Mouse (Mus musculus): Measurements from ENCODE around the gene Opa1. TPM values are rescaled to one million over a fixed set of nuclear protein-coding genes. Genes with fewer than 3 reads are reported as not detected.

The Opa1 gene
- polyA plus RNA-seq, 1 experiment from 2014 or later = 28.9 TPM

DNA sequence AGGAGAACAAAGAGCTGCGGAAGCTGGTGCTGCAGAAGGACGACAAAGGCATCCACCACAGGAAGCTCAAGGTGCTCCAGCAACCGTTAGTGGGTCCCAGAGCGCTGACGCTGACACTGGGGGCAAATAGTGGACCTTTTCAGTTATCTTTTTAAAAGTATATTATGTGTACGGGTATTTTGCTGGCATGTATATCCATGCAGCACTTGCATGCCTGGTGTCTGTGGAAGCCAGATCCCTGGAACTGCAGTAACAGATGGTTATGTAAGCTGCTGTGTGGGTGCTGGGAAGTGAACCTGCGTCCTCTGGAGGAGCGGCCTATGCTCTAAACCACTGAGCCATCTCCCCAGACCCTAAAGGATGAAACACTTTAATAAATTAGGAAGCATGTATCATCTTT, 26.4 kb downstream of the Opa1 start:
- WGBS (ENCODE audit: missing documents) = 96% methylated on average over 6 of the region's 8 CpGs
- H3K36me3 ChIP-seq (ENCODE audit: inconsistent target) = peaks cover 60% of the 10 kb centered on the region
- H3K79me2 ChIP-seq (ENCODE audit: inconsistent target) = no peaks in the 10 kb centered on the region
- no peak overlapping the region for H3K4me3 ChIP-seq (ENCODE audit: inconsistent target)
- no peak overlapping the region for H3K27ac ChIP-seq

- Histone ChIP-seq H3K27ac (no peak overlapping the region), H3K4me3 (ENCODE audit: inconsistent target) (no peak overlapping the region), H3K36me3 (ENCODE audit: inconsistent target) (peaks cover 76% of the 10 kb centered on the region), H3K79me2 (ENCODE audit: inconsistent target) (no peaks in the 10 kb centered on the region)
- 91% methylated on average over 7 of the region's 7 CpGs for WGBS (ENCODE audit: missing documents)
Observed at GRCm38 (mm10) chr16:29607131-29607530, 28.0 kb downstream of the Opa1 start.

GRCm38 (mm10) chr16:29614762-29615161, 35.6 kb downstream of the Opa1 start:
- H3K4me3 ChIP-seq (ENCODE audit: inconsistent target) = no peak overlapping the region
- no peak overlapping the region for H3K27ac ChIP-seq
- peaks cover 93% of the 10 kb centered on the region for H3K36me3 ChIP-seq (ENCODE audit: inconsistent target)
- H3K79me2 ChIP-seq (ENCODE audit: inconsistent target) = no peaks in the 10 kb centered on the region
- WGBS (ENCODE audit: missing documents) = 95% methylated on average over 9 of the region's 9 CpGs

DNA sequence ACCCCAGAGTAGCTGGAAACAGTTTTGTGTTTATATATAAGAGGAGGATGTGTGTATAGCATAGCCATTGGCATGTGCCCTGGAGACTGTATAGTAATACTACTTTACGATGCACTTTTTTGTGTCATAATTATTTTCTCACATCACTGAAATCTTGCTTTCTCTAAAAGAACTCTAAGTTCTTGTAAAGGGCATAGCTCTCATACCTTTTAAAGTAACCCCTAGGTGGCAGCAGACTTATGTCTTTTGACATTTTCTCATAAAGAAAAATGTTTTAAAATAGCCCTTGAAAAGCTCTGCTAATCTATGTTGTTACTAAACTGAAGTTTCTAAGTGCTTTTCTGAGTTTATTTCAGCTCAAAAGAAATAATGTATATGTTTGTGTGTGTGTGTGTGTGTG, 49.9 kb downstream of the Opa1 start:
- H3K79me2 ChIP-seq (ENCODE audit: inconsistent target) = no peaks in the 10 kb centered on the region
- H3K36me3 ChIP-seq (ENCODE audit: inconsistent target) = peaks cover 81% of the 10 kb centered on the region
- no peak overlapping the region for H3K27ac ChIP-seq
- 100% methylated on average over 1 of the region's 1 CpGs for WGBS (ENCODE audit: missing documents)
- H3K4me3 ChIP-seq (ENCODE audit: inconsistent target) = no peak overlapping the region

DNA sequence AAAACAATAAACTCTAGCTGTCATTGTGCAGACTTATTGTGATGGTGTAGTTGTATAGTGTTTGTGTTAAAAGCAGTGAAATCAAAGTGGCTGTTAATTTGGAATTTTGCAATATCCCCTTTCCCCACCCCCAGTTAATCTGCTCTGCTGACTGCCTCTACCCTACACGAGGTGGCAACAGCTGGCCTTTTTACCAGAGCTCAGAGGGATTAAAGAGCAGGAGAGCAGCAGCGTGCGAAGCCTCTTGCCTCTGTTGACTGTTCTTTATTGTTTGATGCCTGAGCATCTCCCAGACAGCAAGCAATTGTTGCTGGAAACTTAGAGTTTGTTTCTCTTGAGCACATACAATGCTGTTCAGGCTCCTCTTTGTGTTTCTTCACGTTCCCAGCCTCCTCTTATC, 56.6 kb downstream of the Opa1 start:
- Histone ChIP-seq H3K79me2 (ENCODE audit: inconsistent target) (no peaks in the 10 kb centered on the region), H3K36me3 (ENCODE audit: inconsistent target) (peaks cover 79% of the 10 kb centered on the region), H3K27ac (no peak overlapping the region), H3K4me3 (ENCODE audit: inconsistent target) (no peak overlapping the region)
- WGBS (ENCODE audit: missing documents) = 75% methylated on average over 4 of the region's 4 CpGs

DNA sequence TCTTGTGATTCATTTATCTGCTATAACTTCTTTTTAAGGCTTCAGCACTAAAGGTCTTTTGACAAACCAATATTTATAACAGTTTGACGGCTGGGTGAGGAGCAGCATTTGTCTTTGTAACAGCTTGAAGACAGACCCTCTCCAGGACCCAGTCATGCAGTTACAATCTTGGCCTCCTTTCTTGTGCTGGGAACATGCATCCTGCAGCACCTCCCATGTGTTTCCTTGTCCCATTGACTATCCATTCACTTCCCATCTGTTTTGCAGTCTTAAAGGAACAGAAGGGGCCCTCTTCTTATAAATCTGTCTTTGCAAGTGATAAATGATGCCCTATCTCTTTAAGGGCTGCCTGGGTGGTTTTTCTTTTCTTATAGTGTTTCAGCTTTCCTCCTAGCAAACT, 63.2 kb downstream of the Opa1 start:
- H3K79me2 ChIP-seq (ENCODE audit: inconsistent target) = no peaks in the 10 kb centered on the region
- 88% methylated on average over 1 of the region's 1 CpGs for WGBS (ENCODE audit: missing documents)

GRCm38 (mm10) chr16:29644871-29645270, 65.7 kb downstream of the Opa1 start:
- WGBS (ENCODE audit: missing documents) = 100% methylated on average over 3 of the region's 3 CpGs
- Histone ChIP-seq H3K36me3 (ENCODE audit: inconsistent target) (peaks cover 42% of the 10 kb centered on the region), H3K4me3 (ENCODE audit: inconsistent target) (no peak overlapping the region), H3K79me2 (ENCODE audit: inconsistent target) (no peaks in the 10 kb centered on the region), H3K27ac (no peak overlapping the region)

More for the DNA sequence above, 63.2 kb downstream of the Opa1 start:
- H3K4me3 ChIP-seq (ENCODE audit: inconsistent target) = no peak overlapping the region
- no peak overlapping the region for H3K27ac ChIP-seq
- H3K36me3 ChIP-seq (ENCODE audit: inconsistent target) = peaks cover 43% of the 10 kb centered on the region

GRCm38 (mm10) chr16:29646202-29646601, 67.1 kb downstream of the Opa1 start:
- Histone ChIP-seq H3K79me2 (ENCODE audit: inconsistent target) (no peaks in the 10 kb centered on the region), H3K36me3 (ENCODE audit: inconsistent target) (peaks cover 34% of the 10 kb centered on the region), H3K4me3 (ENCODE audit: inconsistent target) (no peak overlapping the region), H3K27ac (no peak overlapping the region)

DNA sequence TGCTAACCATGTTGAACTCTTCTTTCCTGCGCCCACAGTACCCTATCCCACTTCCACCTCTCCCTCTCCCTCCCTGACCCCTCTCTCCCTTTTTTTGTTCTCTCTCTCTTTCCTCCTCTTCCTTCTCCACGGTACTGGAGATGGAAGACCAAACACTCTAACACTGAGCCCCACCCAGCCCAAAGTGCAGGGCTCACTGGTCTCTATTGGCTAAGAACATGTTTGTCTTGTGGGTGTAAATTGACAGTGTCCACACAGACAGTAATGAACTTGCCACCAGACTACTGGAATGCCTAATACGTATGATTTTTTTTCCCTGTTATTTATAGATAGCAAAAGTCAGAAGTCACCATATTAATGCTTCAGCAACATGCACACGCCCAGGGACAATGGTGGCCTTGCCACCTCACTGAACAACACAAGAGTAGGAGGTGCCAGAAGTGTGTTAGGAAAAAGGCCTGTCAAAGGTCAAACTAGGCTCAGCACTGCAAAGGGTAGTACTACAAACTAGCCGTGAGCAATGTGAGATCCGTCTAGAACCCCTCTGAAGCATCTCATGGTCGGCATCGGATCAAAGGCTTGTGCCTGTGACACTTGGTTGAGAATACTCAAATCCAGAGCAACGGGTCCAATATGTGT, 77.2 kb downstream of the Opa1 start:
- Histone ChIP-seq H3K36me3 (ENCODE audit: inconsistent target) (peaks cover 10% of the 10 kb centered on the region), H3K4me3 (ENCODE audit: inconsistent target) (no peak overlapping the region), H3K27ac (no peak overlapping the region), H3K79me2 (ENCODE audit: inconsistent target) (no peaks in the 10 kb centered on the region)
- 89% methylated on average over 9 of the region's 9 CpGs for WGBS (ENCODE audit: missing documents)

DNA sequence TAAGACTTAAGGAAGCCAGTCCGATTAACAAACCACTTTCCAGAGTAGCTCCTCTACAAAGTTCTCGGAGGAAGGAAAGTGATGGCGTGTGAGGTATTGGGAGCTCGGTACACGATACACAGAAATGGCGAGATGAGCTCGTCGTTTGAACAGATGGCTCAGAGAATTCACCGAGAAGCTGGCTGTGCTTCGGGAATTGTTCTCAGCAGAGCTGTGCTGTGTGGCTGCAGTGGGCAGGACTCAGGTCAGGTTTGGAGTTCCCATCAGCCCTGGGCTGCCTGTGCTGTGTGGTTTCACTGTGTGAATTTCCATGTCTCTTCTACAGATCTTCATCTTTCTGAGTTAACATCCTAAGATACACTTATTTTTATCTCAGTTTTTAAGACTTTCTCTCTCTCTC, 77.8 kb downstream of the Opa1 start:
- peaks cover 4% of the 10 kb centered on the region for H3K36me3 ChIP-seq (ENCODE audit: inconsistent target)
- H3K4me3 ChIP-seq (ENCODE audit: inconsistent target) = no peak overlapping the region
- 87% methylated on average over 10 of the region's 10 CpGs for WGBS (ENCODE audit: missing documents)
- no peak overlapping the region for H3K27ac ChIP-seq
- no peaks in the 10 kb centered on the region for H3K79me2 ChIP-seq (ENCODE audit: inconsistent target)

GRCm38 (mm10) chr16:29657650-29658548, 78.8 kb downstream of the Opa1 start:
- Histone ChIP-seq H3K27ac (no peak overlapping the region), H3K79me2 (ENCODE audit: inconsistent target) (no peaks in the 10 kb centered on the region)

GRCm38 (mm10) chr16:29659101-29659810, 80.1 kb downstream of the Opa1 start:
- H3K4me3 ChIP-seq (ENCODE audit: inconsistent target) = no peak overlapping the region
- WGBS (ENCODE audit: missing documents) = 90% methylated on average over 13 of the region's 13 CpGs
- H3K27ac ChIP-seq = no peak overlapping the region
- H3K79me2 ChIP-seq (ENCODE audit: inconsistent target) = no peaks in the 10 kb centered on the region
- no peaks in the 10 kb centered on the region for H3K36me3 ChIP-seq (ENCODE audit: inconsistent target)

More at GRCm38 (mm10) chr16:29657650-29658548, 78.8 kb downstream of the Opa1 start:
- 34% methylated on average over 18 of the region's 18 CpGs for WGBS (ENCODE audit: missing documents)
- H3K36me3 ChIP-seq (ENCODE audit: inconsistent target) = no peaks in the 10 kb centered on the region
- H3K4me3 ChIP-seq (ENCODE audit: inconsistent target) = no peak overlapping the region

- no peaks in the 10 kb centered on the region for H3K36me3 ChIP-seq (ENCODE audit: inconsistent target)
- H3K27ac ChIP-seq = no peak overlapping the region
- no peaks in the 10 kb centered on the region for H3K79me2 ChIP-seq (ENCODE audit: inconsistent target)
- WGBS (ENCODE audit: missing documents) = 90% methylated on average over 6 of the region's 6 CpGs
- H3K4me3 ChIP-seq (ENCODE audit: inconsistent target) = no peak overlapping the region
Observed at GRCm38 (mm10) chr16:29663042-29663758, 84.1 kb downstream of the Opa1 start.

DNA sequence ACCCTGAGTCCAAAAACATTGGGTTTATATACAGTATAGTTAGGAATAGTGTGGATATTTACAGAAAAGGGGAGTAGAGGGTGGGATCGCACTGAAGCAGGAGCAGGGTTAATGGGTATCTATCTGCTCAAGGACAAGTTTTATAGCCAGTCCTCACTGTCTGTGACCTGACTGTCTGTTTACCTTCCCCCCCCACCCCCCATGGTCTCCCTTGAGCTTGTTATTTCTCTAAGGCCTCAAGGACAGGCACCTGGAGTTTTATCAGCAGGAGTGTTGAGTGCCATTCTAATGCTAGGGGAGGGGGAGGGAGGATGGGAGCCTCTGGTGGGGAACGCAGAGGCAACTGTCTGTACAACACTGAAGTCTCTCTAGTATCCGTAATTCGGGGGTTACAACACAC, 85.3 kb downstream of the Opa1 start:
- no peaks in the 10 kb centered on the region for H3K79me2 ChIP-seq (ENCODE audit: inconsistent target)
- no peaks in the 10 kb centered on the region for H3K36me3 ChIP-seq (ENCODE audit: inconsistent target)
- 89% methylated on average over 4 of the region's 4 CpGs for WGBS (ENCODE audit: missing documents)
- H3K4me3 ChIP-seq (ENCODE audit: inconsistent target) = no peak overlapping the region
- no peak overlapping the region for H3K27ac ChIP-seq

All from macrophage (primary cell).